Mouse (Mus musculus): ENCODE data around the gene Sash1. TPM values are rescaled to one million over a fixed set of nuclear protein-coding genes. Genes with fewer than 3 reads are reported as not detected.

Sash1 gene
- polyA plus RNA-seq, 1 experiment from 2014 or later, result 2.9 TPM

- no peak for ATAC-seq (ENCODE audit: low read depth)
- Histone ChIP-seq H3K9me3 (no peaks in the 10 kb centered on the region), H3K27me3 (no peaks in the 10 kb centered on the region), H3K4me2 (no peak overlapping the region), H3K36me3 (no peaks in the 10 kb centered on the region), H3K4me3 (no peak overlapping the region), H3K9ac (no peak overlapping the region), H3K27ac (replicated peaks) (no peak overlapping the region), H3K4me1 (replicated peaks) (no peaks in the 10 kb centered on the region)
- WGBS, result 92% methylated on average over 6 of the region's 6 CpGs
Measured at GRCm38 (mm10) chr10:8894965-8895515, 9.2 kb upstream of the Sash1 start.

DNA sequence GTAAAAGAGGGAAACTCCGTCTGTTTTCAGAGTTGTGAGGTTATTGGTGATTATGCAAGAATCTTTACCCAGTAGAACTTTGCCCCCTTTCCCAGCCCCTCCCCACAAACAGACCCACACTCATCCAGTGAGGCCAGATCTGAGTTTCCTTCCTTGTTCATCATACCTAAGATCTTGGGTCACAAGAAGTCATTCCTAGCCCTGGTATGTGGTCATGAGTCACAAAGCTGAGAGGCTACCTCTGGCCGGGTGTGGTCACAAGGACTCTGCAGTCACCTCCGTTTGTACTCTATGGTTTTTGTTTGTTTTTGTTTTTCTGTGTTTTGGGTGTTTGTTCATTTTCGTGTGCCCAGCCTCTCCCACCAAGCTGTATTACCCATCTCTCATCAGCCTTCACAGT lies 4.6 kb upstream of the Sash1 start:
- peaks cover 6% of the 10 kb centered on the region for H3K4me1 ChIP-seq (replicated peaks)
- ATAC-seq (ENCODE audit: low read depth), result no peak
- no peaks in the 10 kb centered on the region for H3K9me3 ChIP-seq
- no peak overlapping the region for H3K4me2 ChIP-seq
- WGBS, result 94% methylated on average over 4 of the region's 4 CpGs
- H3K27me3 ChIP-seq, result peaks cover 22% of the 10 kb centered on the region
- H3K9ac ChIP-seq, result no peak overlapping the region
- no peak overlapping the region for H3K27ac ChIP-seq (replicated peaks)
- no peak overlapping the region for H3K4me3 ChIP-seq
- no peaks in the 10 kb centered on the region for H3K36me3 ChIP-seq

DNA sequence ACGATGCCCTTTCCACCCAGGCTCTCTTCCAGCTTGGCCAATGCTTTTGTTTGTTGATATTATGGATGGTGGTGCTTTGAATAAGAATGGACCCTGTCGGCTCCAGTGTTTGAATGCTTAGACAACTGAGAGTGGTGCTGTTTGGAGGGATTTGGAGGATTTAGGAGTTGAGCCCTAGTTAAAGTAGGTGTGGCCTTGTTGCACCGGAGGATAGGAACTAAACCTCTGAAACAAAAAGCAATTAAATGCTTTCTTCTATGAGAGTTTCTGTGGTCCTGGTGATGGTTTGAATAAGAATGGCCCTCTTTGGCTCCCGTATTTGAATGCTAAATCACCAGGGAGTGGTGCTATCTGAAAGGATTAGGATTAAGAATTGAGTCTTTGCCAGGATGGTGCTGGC lies 3.5 kb upstream of the Sash1 start:
- H3K4me1 ChIP-seq (replicated peaks), result peaks cover 12% of the 10 kb centered on the region
- H3K4me3 ChIP-seq, result no peak overlapping the region
- ATAC-seq (ENCODE audit: low read depth), result no peak
- no peak overlapping the region for H3K4me2 ChIP-seq
- H3K27ac ChIP-seq (replicated peaks), result no peak overlapping the region
- no peak overlapping the region for H3K9ac ChIP-seq
- H3K9me3 ChIP-seq, result no peaks in the 10 kb centered on the region
- peaks cover 29% of the 10 kb centered on the region for H3K27me3 ChIP-seq
- WGBS, result 27% methylated on average over 4 of the region's 4 CpGs
- no peaks in the 10 kb centered on the region for H3K36me3 ChIP-seq

GRCm38 (mm10) chr10:8886528-8886854 lies 621 bp upstream of the Sash1 start:
- peak overlapping the region; percentile 55 for H3K4me3 ChIP-seq
- ATAC-seq (ENCODE audit: low read depth), result peak; percentile 54; the same call in 1 of the 2 replicates
- H3K27ac ChIP-seq (replicated peaks), result peak overlapping the region; percentile 78
- H3K4me1 ChIP-seq (replicated peaks), result peaks cover 21% of the 10 kb centered on the region
- peak overlapping the region; percentile 82 for H3K4me2 ChIP-seq
- peak overlapping the region; percentile 63 for H3K9ac ChIP-seq
- H3K36me3 ChIP-seq, result no peaks in the 10 kb centered on the region
- no peaks in the 10 kb centered on the region for H3K9me3 ChIP-seq
- H3K27me3 ChIP-seq, result peaks cover 30% of the 10 kb centered on the region
- WGBS, result under 1% methylated on average over 14 of the region's 14 CpGs

GRCm38 (mm10) chr10:8885201-8885600 lies 669 bp downstream of the Sash1 start:
- H3K27ac ChIP-seq (replicated peaks), result peak overlapping the region; percentile 78; the same call in 1 of the 2 replicates
- H3K4me1 ChIP-seq (replicated peaks), result peaks cover 24% of the 10 kb centered on the region
- ATAC-seq (ENCODE audit: low read depth), result no peak
- peak overlapping the region; percentile 55 for H3K4me3 ChIP-seq
- H3K9ac ChIP-seq, result peak overlapping the region; percentile 63
- no peaks in the 10 kb centered on the region for H3K36me3 ChIP-seq
- 2% methylated on average over 11 of the region's 11 CpGs for WGBS
- H3K27me3 ChIP-seq, result peaks cover 30% of the 10 kb centered on the region
- H3K9me3 ChIP-seq, result no peaks in the 10 kb centered on the region
- H3K4me2 ChIP-seq, result peak overlapping the region; percentile 82

DNA sequence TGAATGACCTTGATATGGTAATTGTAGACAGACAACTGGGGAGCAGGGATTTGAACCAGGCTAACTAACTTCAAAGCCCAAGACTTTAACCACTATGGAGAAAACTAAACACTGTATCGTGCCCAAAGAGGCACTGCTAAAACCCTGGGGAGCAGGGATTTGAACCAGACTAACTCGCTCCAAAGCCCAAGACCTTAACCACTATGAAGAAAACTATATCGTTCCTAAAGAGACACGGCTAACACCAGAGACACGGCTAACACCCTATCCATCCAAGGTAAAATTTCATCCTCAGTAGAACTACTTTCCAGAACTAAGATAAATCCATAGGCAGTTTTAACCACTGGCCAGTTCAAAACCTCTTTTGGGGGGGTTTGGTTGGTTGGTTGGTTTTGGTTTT lies 1.3 kb downstream of the Sash1 start:
- H3K27ac ChIP-seq (replicated peaks), result no peak overlapping the region
- H3K27me3 ChIP-seq, result peaks cover 30% of the 10 kb centered on the region
- H3K36me3 ChIP-seq, result no peaks in the 10 kb centered on the region
- peak overlapping the region; percentile 82 for H3K4me2 ChIP-seq
- 56% methylated on average over 5 of the region's 5 CpGs for WGBS
- peak overlapping the region; percentile 55; the same call in 1 of the 2 replicates for H3K4me3 ChIP-seq
- H3K9me3 ChIP-seq, result no peaks in the 10 kb centered on the region
- H3K4me1 ChIP-seq (replicated peaks), result peaks cover 24% of the 10 kb centered on the region
- no peak overlapping the region for H3K9ac ChIP-seq
- ATAC-seq (ENCODE audit: low read depth), result no peak

GRCm38 (mm10) chr10:8883686-8884085 lies 2.2 kb downstream of the Sash1 start:
- ATAC-seq (ENCODE audit: low read depth), result no peak
- H3K4me1 ChIP-seq (replicated peaks), result peaks cover 24% of the 10 kb centered on the region
- H3K36me3 ChIP-seq, result no peaks in the 10 kb centered on the region
- no peak overlapping the region for H3K4me3 ChIP-seq
- peak overlapping the region; percentile 82 for H3K4me2 ChIP-seq
- no peaks in the 10 kb centered on the region for H3K9me3 ChIP-seq
- H3K27me3 ChIP-seq, result peaks cover 30% of the 10 kb centered on the region
- no peak overlapping the region for H3K27ac ChIP-seq (replicated peaks)
- 20% methylated on average over 4 of the region's 4 CpGs for WGBS
- H3K9ac ChIP-seq, result no peak overlapping the region

DNA sequence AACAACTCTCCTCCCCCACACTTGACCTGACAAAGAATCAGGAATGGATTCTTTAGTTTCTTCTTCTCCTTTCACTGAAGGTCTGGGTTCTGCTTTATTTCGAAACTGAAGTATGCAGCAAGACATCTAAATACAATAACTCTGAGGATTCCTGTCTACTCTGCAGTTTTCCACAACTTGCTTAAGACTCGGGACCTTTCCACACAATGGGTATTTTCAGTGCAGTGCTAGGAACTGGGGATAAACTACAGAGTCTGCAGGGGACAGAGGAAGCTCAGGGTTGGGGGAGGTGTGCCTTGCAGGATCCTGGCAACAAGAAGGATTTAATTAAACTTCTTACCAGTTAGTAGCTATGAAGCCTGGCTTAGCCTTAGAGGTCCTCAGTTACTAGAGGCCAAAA lies 4.1 kb downstream of the Sash1 start:
- Histone ChIP-seq H3K36me3 (no peaks in the 10 kb centered on the region), H3K27me3 (peaks cover 13% of the 10 kb centered on the region; the same call in 1 of the 2 replicates), H3K4me3 (no peak overlapping the region), H3K4me1 (replicated peaks) (peaks cover 24% of the 10 kb centered on the region), H3K4me2 (no peak overlapping the region), H3K9ac (no peak overlapping the region), H3K27ac (replicated peaks) (no peak overlapping the region), H3K9me3 (no peaks in the 10 kb centered on the region)
- ATAC-seq (ENCODE audit: low read depth), result no peak
- WGBS, result 55% methylated on average over 2 of the region's 2 CpGs

GRCm38 (mm10) chr10:8880950-8881675 lies 4.8 kb downstream of the Sash1 start:
- H3K9ac ChIP-seq, result no peak overlapping the region
- 68% methylated on average over 15 of the region's 15 CpGs for WGBS
- no peaks in the 10 kb centered on the region for H3K36me3 ChIP-seq
- no peaks in the 10 kb centered on the region for H3K9me3 ChIP-seq
- peaks cover 12% of the 10 kb centered on the region; the same call in 1 of the 2 replicates for H3K27me3 ChIP-seq
- no peak overlapping the region for H3K4me2 ChIP-seq
- no peak for ATAC-seq (ENCODE audit: low read depth)
- no peak overlapping the region for H3K27ac ChIP-seq (replicated peaks)
- no peak overlapping the region for H3K4me3 ChIP-seq
- H3K4me1 ChIP-seq (replicated peaks), result peaks cover 21% of the 10 kb centered on the region

DNA sequence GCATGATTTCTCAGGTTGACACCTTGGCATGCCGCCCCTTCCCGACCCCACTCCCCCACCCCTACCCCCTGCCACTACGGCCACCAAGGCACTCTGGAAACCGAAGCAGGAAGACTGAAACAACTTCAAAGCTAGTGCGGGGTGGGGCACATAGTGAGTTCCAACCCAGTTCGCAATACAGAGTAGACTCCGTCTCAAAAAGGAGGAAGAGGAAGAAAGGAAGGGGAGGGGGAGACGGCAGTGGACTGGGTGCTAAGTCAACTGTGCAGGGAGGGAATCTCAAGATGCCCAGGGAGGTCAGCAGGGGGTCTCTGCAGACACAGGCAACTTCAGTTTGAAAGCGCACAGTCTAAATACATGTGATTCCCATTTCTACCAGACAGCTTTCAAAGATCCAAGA lies 7.0 kb downstream of the Sash1 start:
- Histone ChIP-seq H3K4me3 (no peak overlapping the region), H3K4me2 (no peak overlapping the region), H3K27me3 (no peaks in the 10 kb centered on the region), H3K4me1 (replicated peaks) (peaks cover 12% of the 10 kb centered on the region), H3K9me3 (no peaks in the 10 kb centered on the region), H3K36me3 (no peaks in the 10 kb centered on the region), H3K27ac (replicated peaks) (no peak overlapping the region), H3K9ac (no peak overlapping the region)
- ATAC-seq (ENCODE audit: low read depth), result no peak
- 36% methylated on average over 9 of the region's 9 CpGs for WGBS

GRCm38 (mm10) chr10:8878381-8878780 lies 7.5 kb downstream of the Sash1 start:
- no peak for ATAC-seq (ENCODE audit: low read depth)
- H3K4me3 ChIP-seq, result no peak overlapping the region
- 76% methylated on average over 13 of the region's 13 CpGs for WGBS
- H3K27me3 ChIP-seq, result no peaks in the 10 kb centered on the region
- H3K4me1 ChIP-seq (replicated peaks), result peaks cover 12% of the 10 kb centered on the region; the same call in 1 of the 2 replicates
- H3K9me3 ChIP-seq, result no peaks in the 10 kb centered on the region
- H3K9ac ChIP-seq, result no peak overlapping the region
- no peak overlapping the region for H3K27ac ChIP-seq (replicated peaks)
- no peaks in the 10 kb centered on the region for H3K36me3 ChIP-seq
- H3K4me2 ChIP-seq, result no peak overlapping the region

GRCm38 (mm10) chr10:8873631-8874370 lies 12.1 kb downstream of the Sash1 start:
- H3K4me2 ChIP-seq, result no peak overlapping the region
- ATAC-seq (ENCODE audit: low read depth), result no peak
- H3K9me3 ChIP-seq, result no peaks in the 10 kb centered on the region
- H3K9ac ChIP-seq, result no peak overlapping the region
- H3K4me3 ChIP-seq, result no peak overlapping the region
- H3K36me3 ChIP-seq, result no peaks in the 10 kb centered on the region
- 86% methylated on average over 7 of the region's 7 CpGs for WGBS
- no peaks in the 10 kb centered on the region for H3K4me1 ChIP-seq (replicated peaks)
- no peaks in the 10 kb centered on the region for H3K27me3 ChIP-seq
- H3K27ac ChIP-seq (replicated peaks), result no peak overlapping the region

Measured in neural tube, embryonic 13.5 days (tissue).